Mouse (Mus musculus): Measurements from ENCODE around the gene Tac4.

The Tac4 gene

GRCm38 (mm10) chr11:95261178-95261751 lies at the start of gene Tac4:
Gene Tac4, plus strand, starts transcription at chr11:95261529.
- DNase-seq (ENCODE audit: low read depth in 1 of 2, low spot score in 2 of 2): no peak

GRCm38 (mm10) chr11:95213607-95214006 lies 47.7 kb upstream of the Tac4 start:
- DNase-seq (ENCODE audit: low read depth in 1 of 2, low spot score in 2 of 2): no peak

- no peak for DNase-seq (ENCODE audit: low read depth in 1 of 2, low spot score in 2 of 2)
These were observed 47.0 kb upstream of the Tac4 start for GRCm38 (mm10) chr11:95214305-95214704.

GRCm38 (mm10) chr11:95216193-95216592 lies 45.1 kb upstream of the Tac4 start:
- DNase-seq (ENCODE audit: low read depth in 1 of 2, low spot score in 2 of 2): no peak

GRCm38 (mm10) chr11:95219111-95219510 lies 42.2 kb upstream of the Tac4 start:
- DNase-seq (ENCODE audit: low read depth in 1 of 2, low spot score in 2 of 2): no peak

GRCm38 (mm10) chr11:95223473-95223872 lies 37.9 kb upstream of the Tac4 start:
- DNase-seq (ENCODE audit: low read depth in 1 of 2, low spot score in 2 of 2): no peak

- DNase-seq (ENCODE audit: low read depth in 1 of 2, low spot score in 2 of 2): no peak
These were observed 37.0 kb upstream of the Tac4 start for GRCm38 (mm10) chr11:95224124-95224893.

GRCm38 (mm10) chr11:95225448-95225847 lies 35.9 kb upstream of the Tac4 start:
- no peak for DNase-seq (ENCODE audit: low read depth in 1 of 2, low spot score in 2 of 2)

GRCm38 (mm10) chr11:95227467-95227866 lies 33.9 kb upstream of the Tac4 start:
- DNase-seq (ENCODE audit: low read depth in 1 of 2, low spot score in 2 of 2): no peak

GRCm38 (mm10) chr11:95231688-95232328 lies 29.5 kb upstream of the Tac4 start:
- peak in 1 of 2 experiments; percentile 14 for DNase-seq (ENCODE audit: low read depth in 1 of 2, low spot score in 2 of 2)

- no peak for DNase-seq (ENCODE audit: low read depth in 1 of 2, low spot score in 2 of 2)
These were observed 29.0 kb upstream of the Tac4 start for GRCm38 (mm10) chr11:95232329-95232696.

GRCm38 (mm10) chr11:95238477-95238876 lies 22.9 kb upstream of the Tac4 start:
- DNase-seq (ENCODE audit: low read depth in 1 of 2, low spot score in 2 of 2): no peak

GRCm38 (mm10) chr11:95242653-95243052 lies 18.7 kb upstream of the Tac4 start:
- no peak for DNase-seq (ENCODE audit: low read depth in 1 of 2, low spot score in 2 of 2)

GRCm38 (mm10) chr11:95245456-95245855 lies 15.9 kb upstream of the Tac4 start:
- no peak for DNase-seq (ENCODE audit: low read depth in 1 of 2, low spot score in 2 of 2)

GRCm38 (mm10) chr11:95247065-95247464 lies 14.3 kb upstream of the Tac4 start:
- no peak for DNase-seq (ENCODE audit: low read depth in 1 of 2, low spot score in 2 of 2)

GRCm38 (mm10) chr11:95250110-95250509 lies 11.2 kb upstream of the Tac4 start:
- no peak for DNase-seq (ENCODE audit: low read depth in 1 of 2, low spot score in 2 of 2)

GRCm38 (mm10) chr11:95251295-95251694 lies 10.0 kb upstream of the Tac4 start:
- DNase-seq (ENCODE audit: low read depth in 1 of 2, low spot score in 2 of 2): peak in 1 of 2 experiments; percentile 35

GRCm38 (mm10) chr11:95252104-95252503 lies 9.2 kb upstream of the Tac4 start:
- no peak for DNase-seq (ENCODE audit: low read depth in 1 of 2, low spot score in 2 of 2)

- DNase-seq (ENCODE audit: low read depth in 1 of 2, low spot score in 2 of 2): no peak
These were observed 7.2 kb upstream of the Tac4 start for GRCm38 (mm10) chr11:95254165-95254564.

- DNase-seq (ENCODE audit: low read depth in 1 of 2, low spot score in 2 of 2): no peak
These were observed 5.6 kb upstream of the Tac4 start for GRCm38 (mm10) chr11:95255747-95256146.

GRCm38 (mm10) chr11:95257930-95258329 lies 3.4 kb upstream of the Tac4 start:
- no peak for DNase-seq (ENCODE audit: low read depth in 1 of 2, low spot score in 2 of 2)

GRCm38 (mm10) chr11:95258490-95258889 lies 2.8 kb upstream of the Tac4 start:
- DNase-seq (ENCODE audit: low read depth in 1 of 2, low spot score in 2 of 2): peak; percentile 48 to 76

Measured in monocyte, adult 2 months (primary cell).